Mouse (Mus musculus): ENCODE data around the gene Slc2a1. TPM values are rescaled to one million over a fixed set of nuclear protein-coding genes. Genes with fewer than 3 reads are reported as not detected.

Gene Slc2a1
- polyA plus RNA-seq, 1 experiment from 2014 or later = 208 TPM

DNA sequence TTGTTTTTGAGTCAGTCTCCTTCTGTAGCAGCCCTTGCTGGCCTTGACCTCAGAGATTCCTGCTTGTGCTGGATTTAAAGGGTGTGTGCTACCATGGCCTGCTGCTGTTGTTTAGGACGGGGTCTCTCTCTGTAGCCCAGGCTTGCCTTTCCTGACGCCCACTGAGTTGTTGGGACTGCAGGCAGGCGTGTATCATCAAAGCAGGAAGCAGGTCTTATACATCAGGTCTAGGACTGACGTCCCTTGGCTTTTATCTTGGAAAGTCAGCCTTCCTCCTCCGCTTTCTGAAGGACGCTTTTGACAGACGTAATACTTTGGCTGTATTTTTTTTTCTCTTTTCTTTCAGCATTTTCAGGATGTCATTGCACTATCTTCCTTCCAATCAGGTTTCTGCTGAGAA is 57.4 kb downstream of the Slc2a1 start:
- no peaks in the 10 kb centered on the region for H3K9me3 ChIP-seq
- no peak overlapping the region for H3K27ac ChIP-seq
- peaks cover 25% of the 10 kb centered on the region for H3K36me3 ChIP-seq
- H3K4me2 ChIP-seq = no peak overlapping the region
- WGBS = 77% methylated on average over 7 of the region's 7 CpGs
- H3K27me3 ChIP-seq = no peaks in the 10 kb centered on the region
- no peak overlapping the region for H3K9ac ChIP-seq
- H3K4me3 ChIP-seq = no peak overlapping the region
- H3K4me1 ChIP-seq = no peaks in the 10 kb centered on the region
- ATAC-seq (ENCODE audit: insufficient number of reproducible peaks, low FRiP score, low TSS enrichment, low read depth) = no peak

DNA sequence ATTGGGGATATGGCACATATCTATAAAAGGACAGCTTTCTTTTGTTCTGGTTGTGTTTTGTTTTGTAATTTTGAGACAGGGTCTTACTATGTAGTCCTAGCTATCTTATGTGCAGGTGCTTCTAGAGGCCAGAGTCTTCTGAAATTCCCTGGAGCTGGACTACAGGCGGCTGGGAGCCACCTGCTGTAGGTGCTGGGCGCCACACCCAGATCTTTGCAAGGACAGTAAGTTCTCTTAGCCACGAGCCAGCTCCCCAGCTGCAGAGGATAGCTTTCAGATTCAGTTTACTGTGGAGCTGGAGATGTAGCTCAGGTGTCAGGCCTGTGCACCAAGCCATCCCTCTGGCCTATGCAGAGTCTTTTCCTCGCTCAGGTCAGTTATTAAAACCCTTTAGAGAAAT is 58.6 kb downstream of the Slc2a1 start:
- peaks cover 25% of the 10 kb centered on the region for H3K36me3 ChIP-seq
- no peak overlapping the region for H3K4me3 ChIP-seq
- 79% methylated on average over 4 of the region's 4 CpGs for WGBS
- H3K4me2 ChIP-seq = no peak overlapping the region
- H3K27ac ChIP-seq = no peak overlapping the region
- no peaks in the 10 kb centered on the region for H3K27me3 ChIP-seq
- ATAC-seq (ENCODE audit: insufficient number of reproducible peaks, low FRiP score, low TSS enrichment, low read depth) = no peak
- no peaks in the 10 kb centered on the region for H3K9me3 ChIP-seq
- H3K4me1 ChIP-seq = 0 out of 2 replicates have a peak, but pooled peaks cover under 1% of the 10 kb centered on the region
- no peak overlapping the region for H3K9ac ChIP-seq

DNA sequence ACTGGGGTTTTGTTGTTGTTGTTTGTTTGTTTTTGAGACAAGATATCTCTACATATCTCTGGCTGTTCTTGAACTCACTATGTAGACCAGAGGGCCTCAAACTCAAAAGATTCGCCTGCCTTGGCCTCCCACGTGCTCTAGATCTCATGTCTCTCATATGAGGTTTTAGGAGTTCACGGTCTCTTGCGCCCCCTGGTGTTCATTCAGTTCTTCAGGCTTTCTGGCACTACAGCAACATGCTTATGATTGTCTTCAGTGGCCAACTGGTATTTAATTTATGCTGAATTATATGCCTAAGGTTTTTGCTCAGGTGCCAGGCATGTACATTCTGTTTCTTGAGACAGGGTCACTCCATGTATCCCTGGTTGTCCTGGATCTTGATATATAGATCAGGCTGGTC is 59.2 kb downstream of the Slc2a1 start:
- ATAC-seq (ENCODE audit: insufficient number of reproducible peaks, low FRiP score, low TSS enrichment, low read depth) = no peak
- Histone ChIP-seq H3K4me2 (no peak overlapping the region), H3K9ac (no peak overlapping the region), H3K4me3 (no peak overlapping the region), H3K9me3 (no peaks in the 10 kb centered on the region), H3K36me3 (peaks cover 25% of the 10 kb centered on the region), H3K27me3 (no peaks in the 10 kb centered on the region), H3K4me1 (peaks cover 6% of the 10 kb centered on the region), H3K27ac (no peak overlapping the region)
- WGBS = 4% methylated on average over 4 of the region's 4 CpGs

DNA sequence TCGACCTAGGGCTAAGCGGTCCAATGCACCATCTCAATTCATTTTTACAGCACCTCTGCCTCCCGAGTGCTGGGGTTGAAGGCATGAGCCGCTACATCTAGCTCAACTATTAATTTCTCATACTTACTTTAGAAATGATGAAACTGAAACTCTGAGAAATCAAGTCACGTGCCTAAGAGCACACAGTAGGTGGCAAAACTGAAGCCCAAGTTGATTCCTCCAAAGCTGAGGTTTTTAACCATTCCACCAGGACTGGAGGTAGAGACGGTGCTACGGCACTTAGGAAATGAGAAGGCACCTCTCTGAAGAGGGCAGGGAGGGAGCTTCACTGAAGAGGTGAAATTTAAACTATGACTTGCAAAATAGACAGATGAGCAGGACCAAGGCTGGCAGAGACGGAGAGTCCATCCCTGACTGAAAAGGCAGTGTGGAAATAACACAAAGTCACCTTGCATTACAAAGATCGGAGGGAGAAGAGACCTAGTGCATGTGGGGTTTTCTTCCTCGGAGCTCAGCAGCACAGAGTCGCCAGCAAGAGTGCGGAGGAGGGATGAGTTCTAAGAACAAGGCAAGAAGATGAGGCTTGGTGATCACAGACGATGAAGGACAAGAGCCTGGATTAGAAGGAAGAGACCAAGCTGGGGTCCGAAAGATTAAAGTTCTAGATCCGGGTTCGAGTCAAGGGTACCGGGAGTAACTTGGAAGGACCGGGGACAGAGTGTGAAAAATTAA is 64.6 kb downstream of the Slc2a1 start:
- Histone ChIP-seq H3K27ac (peak overlapping the region; percentile 67; the same call in 1 of the 2 replicates), H3K36me3 (peaks cover 25% of the 10 kb centered on the region), H3K9ac (peak overlapping the region; percentile 73), H3K27me3 (no peaks in the 10 kb centered on the region), H3K9me3 (no peaks in the 10 kb centered on the region), H3K4me3 (peak overlapping the region; percentile 87), H3K4me2 (peak overlapping the region; percentile 64), H3K4me1 (peaks cover 13% of the 10 kb centered on the region)
- no peak for ATAC-seq (ENCODE audit: insufficient number of reproducible peaks, low FRiP score, low TSS enrichment, low read depth)
- WGBS = 38% methylated on average over 18 of the region's 18 CpGs

DNA sequence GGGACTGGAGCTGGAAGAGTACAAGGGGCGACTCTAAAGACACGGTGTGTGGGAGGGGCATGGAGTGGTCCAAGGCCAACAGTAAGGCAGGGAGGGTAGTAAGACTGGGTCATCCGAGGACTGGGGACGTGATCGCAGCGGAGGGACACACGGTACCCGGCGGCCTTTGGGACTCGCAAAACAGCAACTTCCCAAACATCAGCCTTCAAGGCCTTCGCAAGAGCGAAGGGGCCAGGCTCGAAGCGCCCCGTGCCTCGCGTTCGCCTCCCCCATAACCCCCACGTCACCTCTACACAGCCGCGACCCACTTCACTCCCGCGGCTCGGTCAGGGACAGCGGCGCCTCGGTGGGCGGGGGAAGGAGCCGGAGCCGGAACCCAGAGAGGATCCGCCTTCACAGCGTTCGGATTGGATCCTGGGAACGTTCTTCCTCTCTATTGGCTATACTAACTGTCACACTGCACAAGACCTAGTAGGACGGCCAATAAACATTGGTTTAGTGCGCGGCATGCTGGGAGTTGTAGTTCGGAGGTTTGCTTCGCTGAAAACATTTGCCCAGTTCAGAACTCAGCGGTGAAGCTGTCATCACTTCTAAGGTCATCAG is 65.4 kb downstream of the Slc2a1 start, which contains the start of gene Zfp691:
TSS of gene Zfp691 (minus strand) at position 345 of the 603 bp plus-strand sequence.
- WGBS = under 1% methylated on average over 40 of the region's 40 CpGs
- peaks cover 18% of the 10 kb centered on the region for H3K36me3 ChIP-seq
- peaks cover 13% of the 10 kb centered on the region for H3K4me1 ChIP-seq
- peak; percentile 100 for ATAC-seq (ENCODE audit: insufficient number of reproducible peaks, low FRiP score, low TSS enrichment, low read depth)
- peak within 1 kb of the TSS; percentile 64 for H3K4me2 ChIP-seq
- peak within 1 kb of the TSS; percentile 87 for H3K4me3 ChIP-seq
- peak within 1 kb of the TSS; percentile 67 for H3K27ac ChIP-seq
- no peaks in the 10 kb centered on the region for H3K27me3 ChIP-seq
- H3K9ac ChIP-seq = peak within 1 kb of the TSS; percentile 73
- H3K9me3 ChIP-seq = no peaks in the 10 kb centered on the region

DNA sequence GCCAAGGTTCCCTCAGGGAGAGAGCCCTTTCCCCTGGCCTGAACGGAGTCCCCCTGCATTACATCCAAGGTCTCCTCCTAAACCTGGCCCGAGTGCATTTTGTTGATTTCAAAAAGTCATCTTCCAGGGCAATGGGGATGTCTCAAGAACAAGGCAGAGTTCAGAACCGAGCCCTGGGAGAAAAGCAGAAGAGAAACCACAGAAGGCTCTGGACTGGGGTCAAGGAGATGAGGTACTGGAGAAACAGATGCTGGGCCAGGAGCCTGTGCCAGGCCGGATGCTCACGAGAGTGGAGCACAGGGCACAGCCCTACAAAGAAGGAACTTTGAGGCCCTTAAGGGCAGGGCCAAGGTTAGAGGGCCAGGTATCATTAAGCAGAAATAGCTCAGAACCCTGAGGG is 69.2 kb downstream of the Slc2a1 start:
- Histone ChIP-seq H3K36me3 (no peaks in the 10 kb centered on the region), H3K4me2 (no peak overlapping the region), H3K27me3 (no peaks in the 10 kb centered on the region), H3K9me3 (no peaks in the 10 kb centered on the region), H3K4me3 (no peak overlapping the region), H3K4me1 (peaks cover 6% of the 10 kb centered on the region), H3K9ac (no peak overlapping the region), H3K27ac (no peak overlapping the region)
- no peak for ATAC-seq (ENCODE audit: insufficient number of reproducible peaks, low FRiP score, low TSS enrichment, low read depth)
- WGBS = 70% methylated on average over 5 of the region's 5 CpGs

DNA sequence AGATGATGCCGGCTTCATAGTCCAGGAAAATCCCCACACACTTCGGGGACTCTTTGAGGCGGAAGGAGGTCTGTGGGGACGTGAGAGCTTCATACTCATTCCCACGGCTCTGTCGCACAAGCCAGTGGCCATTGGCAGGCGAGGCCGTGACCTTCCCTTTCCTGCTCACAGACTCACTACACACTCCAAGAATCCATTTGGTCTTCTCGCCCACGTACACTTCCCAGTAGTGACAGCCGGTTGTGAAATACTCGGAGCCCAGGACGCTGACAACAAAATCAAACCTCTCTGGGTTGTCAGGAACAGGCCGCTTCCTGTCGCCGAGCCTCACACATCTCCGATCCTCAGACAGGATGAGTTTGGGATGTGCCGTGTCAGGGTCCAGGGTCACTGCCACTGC is 69.8 kb downstream of the Slc2a1 start:
- peaks cover under 1% of the 10 kb centered on the region; the same call in 1 of the 2 replicates for H3K4me1 ChIP-seq
- H3K27ac ChIP-seq = no peak overlapping the region
- no peak overlapping the region for H3K4me2 ChIP-seq
- H3K9ac ChIP-seq = no peak overlapping the region
- H3K4me3 ChIP-seq = no peak overlapping the region
- WGBS = 73% methylated on average over 18 of the region's 18 CpGs
- no peaks in the 10 kb centered on the region for H3K9me3 ChIP-seq
- no peak for ATAC-seq (ENCODE audit: insufficient number of reproducible peaks, low FRiP score, low TSS enrichment, low read depth)
- no peaks in the 10 kb centered on the region for H3K27me3 ChIP-seq
- H3K36me3 ChIP-seq = no peaks in the 10 kb centered on the region

DNA sequence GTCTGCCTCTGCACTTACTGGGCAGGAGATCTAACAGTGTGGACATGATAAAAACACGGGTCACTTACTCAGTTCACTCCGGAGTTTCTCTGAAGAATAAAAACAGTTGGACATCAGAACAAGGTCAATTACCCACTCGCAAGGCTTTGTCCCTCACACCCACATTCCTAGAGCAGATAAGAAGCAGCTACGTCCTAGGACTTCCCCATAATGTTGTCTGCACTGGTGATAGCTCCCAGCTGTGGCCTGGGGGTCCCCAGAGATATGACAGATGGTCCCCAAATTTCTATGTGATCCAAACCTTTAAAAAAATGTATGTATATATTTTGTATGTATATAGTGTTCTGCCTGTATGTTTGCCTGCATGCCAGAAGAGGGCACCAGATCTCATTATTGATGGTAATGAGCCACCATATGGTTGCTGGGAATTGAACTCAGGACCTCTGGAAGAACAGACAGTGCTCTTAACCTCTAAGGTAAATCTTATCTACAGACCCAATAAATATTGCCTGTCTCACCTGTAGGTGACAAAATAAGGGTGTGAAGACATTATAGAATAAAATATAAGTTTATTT is 71.7 kb downstream of the Slc2a1 start:
- no peak for ATAC-seq (ENCODE audit: insufficient number of reproducible peaks, low FRiP score, low TSS enrichment, low read depth)
- Histone ChIP-seq H3K4me2 (no peak overlapping the region), H3K4me1 (no peaks in the 10 kb centered on the region), H3K27ac (no peak overlapping the region), H3K36me3 (no peaks in the 10 kb centered on the region), H3K4me3 (no peak overlapping the region), H3K9me3 (no peaks in the 10 kb centered on the region), H3K27me3 (no peaks in the 10 kb centered on the region), H3K9ac (no peak overlapping the region)
- WGBS = 55% methylated on average over 4 of the region's 4 CpGs

DNA sequence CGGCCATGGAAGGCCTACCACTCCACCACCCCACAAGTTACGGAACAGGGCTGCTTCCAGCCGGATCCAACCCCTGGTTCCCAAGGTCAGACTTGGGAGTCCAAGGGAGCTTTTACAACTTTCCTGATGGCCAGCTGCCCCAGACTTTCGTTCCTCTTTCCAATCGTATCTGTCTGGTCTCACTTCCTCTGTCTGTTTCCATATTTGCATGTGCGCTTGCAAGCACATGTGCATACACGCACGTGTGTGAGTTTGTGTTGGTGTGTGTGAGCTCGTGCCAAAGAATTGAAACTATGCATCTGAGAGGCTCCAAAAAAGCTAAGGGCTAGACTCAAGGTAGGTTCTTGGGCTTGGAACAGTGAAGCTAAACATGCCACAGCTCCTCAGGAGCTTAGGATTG is 72.9 kb downstream of the Slc2a1 start:
- Histone ChIP-seq H3K9me3 (no peaks in the 10 kb centered on the region), H3K4me3 (no peak overlapping the region), H3K4me1 (no peaks in the 10 kb centered on the region), H3K9ac (no peak overlapping the region), H3K27me3 (no peaks in the 10 kb centered on the region), H3K4me2 (no peak overlapping the region), H3K36me3 (no peaks in the 10 kb centered on the region), H3K27ac (0 out of 2 replicates have a peak overlapping the region, but pooled peaks have one; percentile 22)
- 79% methylated on average over 9 of the region's 9 CpGs for WGBS
- ATAC-seq (ENCODE audit: insufficient number of reproducible peaks, low FRiP score, low TSS enrichment, low read depth) = no peak

DNA sequence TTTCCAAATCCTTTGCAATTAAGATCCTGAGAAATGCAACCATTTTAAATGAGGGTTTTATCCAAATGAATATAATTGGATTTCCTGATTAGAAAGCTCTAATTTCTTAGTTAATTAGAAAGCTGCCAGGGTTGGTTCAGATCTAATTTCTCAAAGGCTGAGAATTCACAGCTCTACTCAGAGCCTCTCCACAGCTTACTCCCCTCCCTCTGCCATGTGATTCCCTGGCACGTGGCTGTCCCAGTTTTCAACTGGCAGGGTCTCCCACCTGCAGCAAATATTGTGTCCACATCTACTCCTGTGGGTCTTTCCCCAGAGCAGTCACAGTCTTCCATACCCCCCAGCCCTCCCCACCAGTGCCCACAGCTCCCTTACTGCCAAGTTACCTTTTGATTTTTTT is 75.0 kb downstream of the Slc2a1 start:
- Histone ChIP-seq H3K9ac (no peak overlapping the region), H3K27ac (no peak overlapping the region), H3K4me2 (no peak overlapping the region), H3K4me1 (no peaks in the 10 kb centered on the region), H3K27me3 (no peaks in the 10 kb centered on the region), H3K4me3 (no peak overlapping the region), H3K9me3 (no peaks in the 10 kb centered on the region), H3K36me3 (no peaks in the 10 kb centered on the region)
- 58% methylated on average over 1 of the region's 1 CpGs for WGBS
- ATAC-seq (ENCODE audit: insufficient number of reproducible peaks, low FRiP score, low TSS enrichment, low read depth) = no peak

DNA sequence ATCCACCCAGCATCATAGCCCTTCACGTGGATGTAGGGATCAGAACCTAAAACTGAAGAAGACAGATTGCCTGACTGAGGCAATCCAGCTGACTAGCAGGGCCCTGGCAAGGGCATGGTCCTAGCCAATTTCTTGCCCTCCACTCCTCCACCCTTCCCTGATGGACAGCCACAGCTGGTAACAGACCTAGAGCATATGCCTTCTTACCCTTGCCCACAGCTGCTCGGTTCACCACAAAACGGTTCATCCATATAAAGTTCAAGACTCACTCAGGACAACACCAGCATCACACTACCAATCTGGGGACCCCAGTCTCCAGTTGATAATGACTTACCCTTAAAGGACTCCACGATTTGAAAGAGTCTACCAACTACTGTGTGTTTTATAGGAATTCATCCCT is 77.3 kb downstream of the Slc2a1 start:
- no peaks in the 10 kb centered on the region for H3K36me3 ChIP-seq
- WGBS = 66% methylated on average over 4 of the region's 4 CpGs
- no peak for ATAC-seq (ENCODE audit: insufficient number of reproducible peaks, low FRiP score, low TSS enrichment, low read depth)
- no peak overlapping the region for H3K4me3 ChIP-seq
- no peak overlapping the region for H3K4me2 ChIP-seq
- H3K27me3 ChIP-seq = no peaks in the 10 kb centered on the region
- no peaks in the 10 kb centered on the region for H3K9me3 ChIP-seq
- H3K27ac ChIP-seq = no peak overlapping the region
- no peak overlapping the region for H3K9ac ChIP-seq
- H3K4me1 ChIP-seq = no peaks in the 10 kb centered on the region

All from limb, embryonic 15.5 days (tissue).